Mouse (Mus musculus) WW6 (cell line): ENCODE results near the gene Eps8l2.

Experiments used
- DNase-seq: peaks from one replicate; pipeline ENCODE4 v3.0.0-alpha.2; 2013; ENCODE audit warnings: low read depth, low spot score

Gene Eps8l2

DNA sequence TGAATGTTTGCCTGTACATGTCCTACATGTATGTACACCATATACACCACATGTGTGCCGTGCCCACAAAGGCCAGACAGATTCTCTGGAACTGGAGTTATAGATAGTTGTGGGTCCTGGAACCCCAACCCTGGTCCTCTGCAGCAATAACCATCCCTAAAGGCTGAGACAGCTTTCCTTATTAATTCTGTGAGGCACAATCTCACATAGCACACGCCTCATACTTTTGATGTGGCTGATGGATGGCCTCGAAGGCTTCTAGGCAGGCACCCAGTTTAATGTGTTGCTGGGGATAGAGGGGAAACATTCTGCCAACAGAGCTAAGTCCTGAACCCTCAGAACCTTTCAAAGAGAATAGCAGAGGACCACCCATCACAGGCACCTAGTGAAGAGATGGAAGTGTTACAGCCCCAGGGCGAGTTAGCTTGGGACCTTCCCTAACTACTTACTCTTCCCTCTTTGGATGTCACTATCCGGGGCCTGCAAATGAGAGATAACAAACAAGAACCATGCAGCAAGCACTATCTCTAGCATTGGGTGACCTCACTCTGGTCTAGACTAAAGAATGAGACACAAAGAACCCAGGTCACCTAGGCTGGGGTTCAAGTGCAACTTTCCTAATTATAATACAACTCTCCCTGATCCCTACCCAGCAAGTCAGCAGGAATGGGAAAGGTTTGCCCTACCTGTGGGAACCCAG is 25.8 kb downstream of the Eps8l2 start:
- DNase-seq = no peak

DNA sequence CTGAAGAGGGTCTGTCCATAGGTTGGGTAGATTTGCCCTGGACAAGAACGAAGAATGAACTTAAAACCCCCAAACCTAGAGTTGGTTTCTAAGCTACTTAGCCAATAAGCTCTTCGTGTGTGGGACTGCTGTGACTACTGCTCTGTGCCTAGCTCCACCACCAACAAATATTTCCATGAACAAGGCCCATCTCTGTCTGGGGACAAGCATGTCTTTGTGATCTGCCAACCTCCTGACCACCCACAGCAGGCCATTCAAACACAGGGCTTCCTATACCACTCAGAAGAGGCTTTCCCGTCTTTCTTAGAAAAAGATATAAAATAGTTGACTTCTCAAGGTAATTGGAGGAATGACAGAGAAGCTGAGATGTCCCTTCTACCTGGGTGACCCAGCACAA is 26.4 kb downstream of the Eps8l2 start:
- no peak for DNase-seq

DNA sequence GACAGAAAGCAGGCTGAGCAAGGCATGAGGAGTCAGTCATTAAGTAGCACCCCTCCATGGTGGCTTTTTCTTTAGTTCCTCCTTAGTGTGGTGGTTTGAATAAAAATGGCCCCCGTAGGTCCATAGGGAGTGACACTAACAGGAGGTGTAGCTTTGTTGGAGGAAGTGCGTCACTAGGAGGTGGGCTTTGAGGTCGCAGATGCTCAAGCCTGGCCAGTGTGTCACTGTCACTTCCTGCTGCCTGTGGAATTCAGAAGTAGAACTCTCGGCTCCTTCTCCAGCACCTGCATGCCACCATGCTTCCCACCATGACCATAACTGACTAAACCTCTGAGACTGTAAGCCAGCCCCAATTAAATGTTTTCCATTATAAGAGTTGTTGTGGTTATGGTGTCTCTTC is 28.7 kb downstream of the Eps8l2 start:
- DNase-seq = no peak

DNA sequence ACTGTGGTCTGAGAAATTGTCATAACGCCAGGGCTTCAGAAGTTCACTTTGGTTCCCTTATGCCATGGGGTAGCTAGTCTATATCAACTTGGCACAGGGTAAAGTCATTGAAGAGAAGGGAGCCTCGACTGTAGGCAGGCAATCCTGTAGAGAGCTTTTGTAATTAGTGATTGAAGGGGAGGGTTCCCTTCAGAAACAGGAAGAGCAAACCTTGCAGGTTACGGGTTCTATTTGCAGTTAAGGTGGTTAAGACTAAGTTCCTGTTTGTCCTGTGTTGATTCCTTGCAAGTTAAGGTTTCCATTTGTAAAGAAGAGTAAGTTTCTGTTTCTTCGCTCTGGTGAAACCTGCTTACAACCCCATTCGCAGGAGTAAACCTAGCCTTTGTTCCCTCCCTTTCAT is 31.2 kb downstream of the Eps8l2 start:
- no peak for DNase-seq

DNA sequence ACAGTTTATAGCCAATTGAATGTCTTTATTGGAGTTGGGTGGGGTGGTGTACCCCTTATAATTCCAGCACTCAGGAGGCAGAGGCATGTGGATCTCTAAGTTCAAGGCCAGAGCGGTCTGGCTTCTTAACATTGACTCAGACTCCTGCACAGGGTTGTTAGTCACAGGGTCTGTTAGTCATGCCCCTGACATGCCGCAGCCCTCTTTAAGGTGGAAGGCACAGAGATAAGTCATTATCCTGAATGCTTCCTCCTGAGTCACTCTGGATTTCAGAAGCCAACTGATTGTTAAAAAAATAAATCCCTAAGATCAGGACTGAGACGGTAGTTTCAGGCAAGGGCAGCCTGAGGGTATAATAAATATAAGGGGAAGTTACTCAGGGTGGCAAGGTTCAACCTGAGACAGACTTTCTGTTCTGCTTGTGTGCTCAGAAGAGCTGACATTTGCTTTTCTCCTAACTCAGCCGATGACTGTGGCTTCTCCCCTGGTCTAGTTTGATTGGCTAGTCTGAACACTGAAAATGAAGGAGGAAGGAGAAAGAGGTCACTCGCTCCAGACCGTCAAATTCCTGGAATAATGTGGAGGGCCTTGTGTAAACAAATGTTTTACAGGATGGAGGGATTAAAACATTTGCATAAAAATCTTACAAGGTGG is 33.4 kb downstream of the Eps8l2 start:
- no peak for DNase-seq

DNA sequence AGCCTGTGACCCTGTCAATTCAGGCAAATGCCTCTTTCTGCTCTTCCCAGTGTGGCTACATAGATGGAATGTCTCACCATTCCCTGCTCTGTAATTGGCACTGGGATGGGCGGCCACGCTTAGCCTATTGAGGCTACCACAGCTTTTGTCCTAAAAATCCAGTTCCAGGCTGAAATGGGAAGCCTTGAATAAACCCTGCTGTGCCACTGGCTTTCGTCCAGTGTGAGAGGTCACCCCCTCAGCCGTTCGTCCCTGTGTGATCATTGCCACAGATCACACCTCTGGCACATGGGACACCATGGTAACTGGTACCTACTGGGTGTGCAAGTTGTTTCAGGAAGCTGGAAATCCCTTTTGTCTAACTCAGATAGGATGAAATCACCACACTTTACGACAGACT is 34.9 kb downstream of the Eps8l2 start:
- no peak for DNase-seq

DNA sequence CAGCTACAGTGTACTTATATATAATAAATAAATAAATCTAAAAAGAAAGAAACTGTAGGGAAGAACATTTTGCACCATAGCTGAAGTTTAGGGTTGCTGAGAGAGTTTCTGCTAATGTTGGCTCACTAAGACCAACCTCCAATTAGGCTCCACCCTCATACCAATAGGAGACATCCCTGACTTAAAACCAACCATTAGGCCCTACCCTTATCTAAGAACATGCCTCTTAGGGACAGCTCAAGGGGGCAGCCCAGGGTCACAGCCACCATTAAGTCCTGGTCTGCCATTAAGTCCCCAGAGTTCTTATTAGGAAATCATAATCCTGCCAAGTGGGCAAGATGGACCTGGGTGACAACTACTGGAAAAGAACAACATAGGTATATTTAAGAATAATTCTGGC is 35.7 kb downstream of the Eps8l2 start:
- DNase-seq = no peak

DNA sequence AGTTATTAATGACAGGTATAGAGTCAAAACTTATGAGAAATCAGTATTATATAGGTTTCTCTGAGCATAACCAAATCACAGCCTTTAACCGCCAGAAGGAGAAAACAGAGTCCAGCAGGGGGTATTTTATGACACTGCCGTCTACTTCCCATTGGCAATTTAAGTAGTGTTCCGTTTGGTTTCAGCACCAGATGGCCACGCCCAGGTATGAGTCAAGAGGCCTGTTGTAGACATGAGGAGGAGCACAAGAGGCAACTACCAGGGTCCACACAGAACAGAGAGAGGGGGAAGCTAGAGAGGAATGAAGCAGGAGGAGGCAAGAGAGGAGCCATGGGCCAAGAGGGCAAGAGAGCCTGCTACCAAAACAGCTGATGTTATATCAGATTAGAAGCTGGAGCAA is 40.9 kb downstream of the Eps8l2 start:
- no peak for DNase-seq

DNA sequence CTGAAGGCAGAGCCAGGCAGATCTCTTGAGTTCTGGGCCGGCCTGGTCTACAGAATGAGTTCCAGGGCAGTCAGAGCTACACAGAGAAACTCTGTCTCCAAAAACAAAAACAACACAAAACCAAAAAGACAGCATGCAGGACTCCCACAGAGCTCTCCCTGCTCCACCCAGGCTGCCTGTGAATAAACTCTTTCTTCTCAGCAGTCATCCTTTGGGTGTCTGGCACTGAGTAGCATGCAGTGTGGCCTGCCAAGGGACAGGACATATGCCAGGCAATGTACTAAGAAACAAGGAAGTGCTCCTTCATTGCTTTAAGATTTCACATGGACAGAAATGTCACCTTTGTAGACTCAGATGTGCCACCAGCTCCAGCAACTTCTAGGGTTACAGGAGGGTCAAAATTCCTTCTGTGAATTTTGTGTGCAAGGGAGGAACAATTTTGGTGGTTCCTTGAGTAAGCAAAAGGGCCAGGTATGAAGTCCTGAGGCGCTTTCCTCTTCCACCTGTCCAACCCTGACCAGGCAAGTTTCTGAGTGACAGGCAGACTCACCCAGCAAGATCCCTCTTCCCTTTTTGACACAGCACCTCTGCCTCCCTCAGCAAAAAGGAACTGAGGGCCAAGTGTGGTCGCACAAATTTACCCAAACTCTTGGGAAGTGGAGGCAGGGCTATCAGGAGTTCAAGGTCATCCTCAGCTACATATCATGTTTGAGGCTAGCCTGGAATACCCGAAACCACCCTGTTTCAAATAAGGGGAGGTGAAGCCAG is 42.6 kb downstream of the Eps8l2 start:
- no peak for DNase-seq

DNA sequence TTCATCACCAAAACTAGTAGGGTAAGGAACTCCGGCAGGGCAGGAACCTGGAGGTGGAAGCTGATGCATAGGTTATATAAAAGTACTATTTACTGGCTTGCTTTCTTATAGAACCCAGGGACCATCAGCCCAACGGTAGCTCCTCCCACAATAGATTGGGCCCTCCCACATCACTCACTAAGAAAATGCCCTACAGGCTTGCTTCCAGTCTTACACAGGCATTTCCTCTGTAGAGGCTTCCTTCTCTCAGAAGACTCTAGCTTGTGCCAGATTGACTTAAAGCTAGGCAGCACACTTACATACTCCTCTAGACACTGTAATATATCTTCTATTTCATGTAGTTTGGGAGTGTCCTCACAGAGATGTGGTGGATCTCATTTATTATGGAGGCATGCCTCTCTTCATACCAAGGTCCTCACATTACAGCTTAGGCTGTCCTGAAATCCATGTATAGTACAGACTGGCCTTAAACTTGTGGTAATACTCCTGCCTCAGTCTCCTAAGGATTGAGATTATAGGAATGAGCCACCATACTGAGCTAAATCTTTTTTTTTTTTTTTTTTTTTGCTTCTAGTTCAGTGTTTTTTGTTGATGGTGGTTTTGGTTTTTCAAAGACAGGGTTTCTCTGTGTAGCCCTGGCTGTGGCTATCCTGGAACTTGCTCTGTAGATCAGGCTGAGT is 49.3 kb downstream of the Eps8l2 start:
- no peak for DNase-seq

DNA sequence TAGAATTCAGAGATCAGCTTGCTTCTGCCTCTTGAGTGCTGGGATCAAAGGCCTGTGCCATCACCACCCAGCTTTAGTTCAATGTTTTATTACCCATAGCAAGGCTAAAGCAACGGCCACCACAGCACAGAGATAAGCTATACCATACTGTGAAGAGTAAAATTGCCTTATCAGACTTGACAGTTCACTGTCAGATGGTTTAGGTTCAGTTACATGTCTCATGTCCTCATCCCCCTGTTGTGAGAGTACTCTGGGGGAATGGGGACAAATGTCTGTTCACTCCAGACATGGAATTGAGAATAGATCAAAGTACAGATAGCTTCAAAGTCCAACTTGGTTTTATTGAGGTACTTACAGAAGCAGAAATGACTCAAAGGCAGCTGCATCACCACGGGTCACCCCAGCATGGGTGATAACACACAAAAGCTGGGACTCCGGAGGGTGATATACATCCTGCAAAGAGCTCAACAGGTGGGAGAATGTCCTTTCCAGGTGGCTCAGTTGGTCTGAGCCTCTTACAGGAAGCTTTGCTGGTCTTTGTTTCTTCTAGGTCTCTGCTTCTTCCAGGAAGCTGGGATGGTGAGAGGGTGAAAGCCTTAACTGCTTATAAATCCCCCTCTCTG is 49.9 kb downstream of the Eps8l2 start:
- no peak for DNase-seq

DNA sequence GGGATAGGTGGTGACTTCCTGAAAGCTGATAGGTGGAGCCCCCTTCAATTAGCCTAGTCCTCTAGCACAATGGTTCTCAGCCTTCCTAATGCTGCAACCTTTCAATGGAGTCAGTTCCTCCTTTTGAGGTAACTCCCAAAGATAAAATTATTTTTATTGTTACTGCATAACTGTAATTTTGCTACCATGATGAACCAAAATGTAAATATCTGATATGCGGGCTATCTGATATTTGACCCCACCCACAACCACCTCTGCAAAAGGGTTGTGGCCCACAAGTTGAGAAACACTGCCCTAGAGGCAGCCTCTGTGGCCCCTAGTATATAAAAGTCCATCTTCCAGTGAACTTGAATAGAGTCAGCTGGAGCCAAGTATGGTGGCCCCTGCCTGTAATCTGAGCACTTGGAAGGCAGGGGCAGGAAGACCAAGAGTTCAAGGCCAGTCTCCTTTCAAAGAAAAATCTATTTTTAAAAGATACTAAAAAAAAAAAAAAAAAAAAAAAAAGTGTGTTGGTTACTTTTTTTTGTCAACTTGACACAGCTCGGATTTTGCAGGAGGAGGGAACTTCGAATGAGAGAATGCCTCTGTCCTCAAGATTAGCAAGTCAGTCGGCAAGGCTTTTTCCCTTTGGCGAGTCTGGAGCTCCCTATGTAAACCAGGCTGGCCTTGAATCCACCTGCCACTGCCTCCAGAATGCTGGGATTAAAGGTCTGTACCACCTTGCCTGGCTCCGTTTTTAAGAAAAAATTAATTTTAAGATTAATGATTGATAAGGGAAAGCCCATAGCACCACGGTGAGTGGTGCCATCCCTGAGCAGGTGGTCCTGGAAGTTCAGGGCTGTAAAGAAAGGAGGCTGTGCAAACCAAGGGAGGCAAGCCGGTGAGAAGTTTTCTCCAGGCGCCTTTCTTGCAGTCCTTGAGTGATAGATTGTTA is 51.9 kb downstream of the Eps8l2 start:
- DNase-seq = no peak

DNA sequence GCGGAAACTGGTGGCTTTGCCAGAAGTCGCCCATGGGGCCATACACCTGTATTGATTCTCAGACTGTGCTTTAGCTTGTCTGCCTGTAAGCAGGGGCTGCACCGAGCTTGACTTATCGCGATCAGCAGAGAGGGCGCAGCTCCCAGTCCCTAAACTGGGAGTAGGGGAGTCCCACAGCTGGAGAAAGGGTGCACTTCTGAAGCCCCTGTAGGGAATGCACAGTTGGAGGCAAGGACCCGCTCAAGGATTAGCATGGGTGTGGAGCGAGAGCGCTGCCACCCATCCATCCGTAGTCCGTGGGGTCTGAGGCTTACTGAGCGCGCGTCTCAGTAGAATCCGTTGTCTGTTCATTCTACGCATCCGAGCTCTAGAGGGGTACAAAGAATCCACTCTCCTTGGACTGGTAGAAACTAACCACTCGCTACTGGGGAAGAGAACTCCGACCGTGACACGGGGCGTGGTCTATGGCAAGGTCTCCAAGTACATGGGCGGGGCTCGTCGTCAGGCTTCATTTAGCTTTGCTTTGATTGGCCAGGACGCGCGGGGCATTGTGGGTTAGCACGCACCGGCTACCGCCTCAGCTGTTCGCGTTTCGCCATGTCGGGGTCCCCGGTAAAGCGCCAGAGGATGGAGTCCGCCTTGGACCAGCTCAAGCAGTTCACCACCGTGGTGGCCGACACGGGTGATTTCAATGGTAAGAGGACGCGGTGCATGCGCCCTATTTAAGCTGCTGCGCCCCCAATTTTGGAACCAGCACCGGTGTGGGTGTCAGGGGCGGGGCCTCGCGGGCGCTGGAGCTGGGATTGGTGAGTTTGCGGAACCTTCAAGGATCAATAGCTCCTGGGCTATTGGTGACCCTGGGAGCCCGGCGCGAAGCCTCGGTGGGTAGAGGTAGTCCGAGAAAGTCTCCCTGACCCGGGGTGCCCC is 53.2 kb downstream of the Eps8l2 start, which contains the start of gene Taldo1:
Taldo1 (plus strand) TSS at position 575 of the 927 bp plus-strand sequence.
- DNase-seq = peak; percentile 88

DNA sequence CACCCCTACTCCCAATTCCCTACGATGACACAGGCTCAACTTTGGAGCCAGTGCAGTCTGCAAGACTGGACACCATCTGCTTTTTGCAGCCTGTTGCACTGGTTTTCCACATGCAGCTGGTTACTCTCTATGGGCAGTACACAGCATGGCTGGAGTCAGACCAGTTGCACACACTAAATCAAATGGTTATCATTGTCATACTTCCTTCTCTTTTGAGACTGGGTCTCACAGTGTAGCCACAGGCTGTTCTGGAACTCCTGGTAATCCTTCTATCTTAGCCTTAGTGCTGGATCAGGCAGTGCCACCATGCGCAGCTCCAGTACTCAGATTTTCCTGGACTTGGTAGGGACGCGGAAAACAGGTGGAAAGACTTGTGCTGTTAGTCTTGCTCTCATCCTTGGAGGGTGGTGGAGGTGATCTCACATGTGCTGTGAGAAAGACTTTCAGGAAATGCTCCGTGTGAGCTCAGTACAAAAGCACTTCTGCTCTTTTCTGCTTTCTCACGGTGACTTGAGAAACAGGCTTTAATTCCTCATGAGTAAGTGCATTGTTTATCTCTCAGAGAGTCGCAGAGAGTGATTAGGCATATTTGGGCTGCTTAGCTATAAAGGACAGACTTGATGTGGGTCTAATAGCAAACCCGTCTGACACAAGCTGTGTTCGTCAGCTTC is 54.0 kb downstream of the Eps8l2 start:
- DNase-seq = no peak

DNA sequence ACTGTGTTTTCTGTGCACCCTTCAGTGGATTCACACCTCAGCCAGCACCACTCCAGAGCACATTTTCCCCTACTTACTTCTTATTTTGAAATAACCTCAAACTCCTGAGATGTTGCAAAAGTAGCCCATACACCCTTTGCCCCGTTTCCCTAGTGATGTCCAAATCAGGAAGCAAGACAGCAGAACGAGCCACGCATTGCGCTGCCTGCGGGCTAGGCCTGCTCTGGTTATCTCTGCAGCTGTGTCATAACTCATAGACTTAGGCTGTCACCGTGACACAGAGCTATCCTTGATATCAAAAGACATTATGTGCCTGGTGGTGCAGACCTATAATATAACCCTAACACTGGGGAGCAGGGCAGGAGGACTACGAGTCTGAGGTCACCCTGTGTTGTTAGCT is 55.5 kb downstream of the Eps8l2 start:
- DNase-seq = no peak

DNA sequence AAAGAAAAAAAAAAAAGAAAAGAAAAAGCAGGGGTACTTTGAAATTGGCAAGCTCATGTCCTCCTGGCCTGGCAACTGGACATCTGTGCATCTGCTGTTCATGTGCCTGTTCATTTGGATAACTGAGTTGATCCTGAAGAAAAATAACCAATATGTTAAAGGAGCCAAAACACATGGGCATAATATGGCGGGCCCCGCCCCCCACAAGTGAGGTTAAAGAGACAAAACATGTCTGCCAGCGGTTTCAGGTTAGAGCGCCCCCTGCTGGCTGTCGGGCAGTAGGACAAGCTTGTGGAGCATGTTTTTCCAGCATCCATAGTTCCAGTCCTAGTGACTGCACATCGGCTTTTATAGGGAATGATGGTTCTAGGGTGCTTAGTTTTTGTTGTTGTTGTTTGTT is 56.1 kb downstream of the Eps8l2 start:
- DNase-seq = no peak

DNA sequence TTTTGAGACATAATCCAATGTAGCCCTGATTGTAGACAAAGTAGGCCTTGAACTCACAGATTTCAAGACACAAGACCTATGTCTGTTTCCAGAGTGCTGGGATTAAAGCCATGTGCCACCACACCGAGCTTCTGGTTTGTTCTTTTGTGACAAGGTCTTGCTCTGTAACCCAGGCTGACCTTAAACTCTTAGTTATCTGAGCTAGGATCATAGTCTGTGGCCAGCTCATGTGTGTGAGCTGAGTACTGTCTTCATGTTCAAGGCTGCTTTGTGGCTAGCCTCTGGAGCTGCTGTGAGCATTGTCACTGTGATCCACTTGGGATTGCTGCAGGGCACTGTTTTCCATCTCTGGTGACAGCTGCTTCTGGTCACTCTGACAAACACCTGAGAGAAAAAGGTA is 56.7 kb downstream of the Eps8l2 start:
- no peak for DNase-seq

DNA sequence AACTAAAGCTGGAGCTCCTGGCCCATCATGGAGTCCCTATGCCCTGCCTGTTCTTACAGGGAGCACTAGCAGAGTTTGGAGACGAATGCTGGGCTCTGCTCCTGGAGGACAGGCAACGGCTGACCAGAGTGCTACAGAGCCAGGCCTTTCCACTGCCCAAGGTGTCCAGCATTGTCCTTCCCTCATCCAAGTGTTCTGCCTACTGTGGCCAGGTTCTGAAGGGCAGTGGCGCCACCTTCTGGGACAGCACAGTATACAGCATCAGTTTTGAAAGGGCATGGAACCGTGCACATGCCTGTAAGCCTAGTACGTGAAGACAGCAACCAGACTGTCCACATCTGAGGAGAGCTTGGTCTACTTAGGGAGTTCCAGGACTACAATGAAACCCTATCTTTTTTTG is 64.6 kb downstream of the Eps8l2 start:
- DNase-seq = no peak

DNA sequence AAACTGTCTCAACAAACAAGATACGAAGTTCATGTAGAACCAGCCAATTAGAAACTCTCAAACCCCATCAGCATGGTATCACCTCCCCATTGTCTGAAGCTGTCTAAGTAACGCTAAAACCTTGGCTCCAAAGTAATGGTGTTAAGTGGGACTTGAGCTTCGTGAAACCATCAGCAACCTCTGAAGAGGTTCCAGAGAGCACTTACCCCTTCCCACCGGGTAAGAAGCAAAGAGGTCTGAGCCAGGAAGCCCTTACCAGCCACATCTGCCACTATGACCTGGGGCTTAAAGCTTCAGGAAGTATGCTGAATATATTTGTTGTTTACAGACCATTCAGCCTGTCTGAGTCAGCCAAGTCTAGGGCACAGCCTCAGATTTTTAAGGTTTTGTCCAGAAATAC is 66.8 kb downstream of the Eps8l2 start:
- no peak for DNase-seq
